ENCODE assay signal across 17 mouse cellular contexts in the genomic region with DNA sequence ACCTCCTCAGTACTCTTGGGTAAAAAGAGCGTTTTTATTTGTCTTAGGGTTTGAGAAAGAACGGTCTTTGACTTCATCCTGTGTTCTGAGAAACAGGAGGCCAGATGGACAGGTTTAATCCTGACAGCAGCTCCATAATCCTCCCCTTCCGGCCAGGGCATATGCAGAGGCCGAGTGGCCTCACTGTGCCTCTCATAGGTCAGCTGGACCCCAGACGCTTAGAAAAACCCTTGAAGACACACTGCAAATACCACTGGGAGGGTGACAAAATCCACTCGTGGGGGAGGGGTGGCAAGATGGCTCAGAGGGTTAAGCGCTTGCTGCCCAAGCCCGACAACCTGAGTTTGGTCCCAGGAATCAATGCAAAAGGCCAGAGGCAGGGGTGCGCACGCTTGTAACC.
DNase-seq lines count a peak whose midpoint lies in the region; ATAC-seq and TF ChIP-seq lines count a peak whose summit lies in the region.
"Had no signal": no experiment of that assay in that cellular context is flagged by ENCODE, and none has a peak within 500 bp of the region (broad histone marks: within the 10 kb centered on the region; RNA-seq: fewer than 3 reads in every experiment).

No protein-coding gene starts in this region.

- intact Hi-C loops in heart, postnatal 25 days (cut with DNase I), result no loop called here

- H3K27ac ChIP-seq in heart, embryonic 16.5 days (ENCODE audit: low read length), result peak overlapping the region; percentile 70
- no peak overlapping the region for H3K27ac ChIP-seq in ES-E14 (ENCODE audit: insufficient read depth, low read depth, low read length, poor library complexity, severe bottlenecking)
- no peak overlapping the region for H3K27ac ChIP-seq in midbrain, embryonic 16.5 days (ENCODE audit: low read length)
- H3K27ac ChIP-seq: liver, embryonic 15.5 days; macrophage; stomach, embryonic 15.5 days had no signal

- H3K9ac ChIP-seq in heart, embryonic 16.5 days (ENCODE audit: low read length), result peak overlapping the region; percentile 59; the same call in 1 of the 2 replicates
- peak overlapping the region; percentile 27; the same call in 1 of the 2 replicates for H3K9ac ChIP-seq in ES-E14 (ENCODE audit: insufficient read depth, low read depth, low read length, poor library complexity, severe bottlenecking)
- no peak overlapping the region for H3K9ac ChIP-seq in midbrain, embryonic 16.5 days (ENCODE audit: low read depth, low read length)
- H3K9ac ChIP-seq: liver, embryonic 15.5 days; stomach, embryonic 15.5 days had no signal

- WGBS in heart, embryonic 16.5 days, result 57% methylated on average over 10 of the region's 10 CpGs
- 21% methylated on average over 10 of the region's 10 CpGs for WGBS in midbrain, embryonic 16.5 days

- ATAC-seq in heart, embryonic 16.5 days (replicated peaks; ENCODE audit: extremely low read depth, insufficient read depth, low FRiP score), result no peak
- ATAC-seq in midbrain, embryonic 16.5 days, result 0 out of 2 replicates have a peak, but pooled peaks have one; percentile 23

- peaks cover 48% of the 10 kb centered on the region for H3K4me1 ChIP-seq in heart, embryonic 16.5 days (ENCODE audit: control insufficient read depth, insufficient read depth, low read length)
- peaks cover 9 to 18% of the 10 kb centered on the region in 2 experiments for H3K4me1 ChIP-seq in ES-E14 (ENCODE audit: control insufficient read depth in 2 of 2, insufficient read depth in 2 of 2, low read length in 2 of 2, poor library complexity in 1 of 2)
- H3K4me1 ChIP-seq in midbrain, embryonic 16.5 days (ENCODE audit: control insufficient read depth, insufficient read depth, low read length), result peaks cover 6% of the 10 kb centered on the region
- H3K4me1 ChIP-seq: liver, embryonic 15.5 days had no signal

- no peaks in the 10 kb centered on the region for H3K9me3 ChIP-seq in heart, embryonic 16.5 days (replicated peaks; ENCODE audit: control insufficient read depth, low read length)
- no peaks in the 10 kb centered on the region for H3K9me3 ChIP-seq in ES-E14 (ENCODE audit: control insufficient read depth, insufficient read depth, low read depth, low read length)
- no peaks in the 10 kb centered on the region for H3K9me3 ChIP-seq in midbrain, embryonic 16.5 days (replicated peaks; ENCODE audit: control insufficient read depth, low read length, poor library complexity, severe bottlenecking)
- H3K9me3 ChIP-seq: liver, embryonic 15.5 days; stomach, embryonic 15.5 days had no signal

- H3K4me3 ChIP-seq in heart, embryonic 16.5 days (ENCODE audit: low read length), result no peak overlapping the region
- H3K4me3 ChIP-seq in ES-E14 (ENCODE audit: insufficient read depth in 1 of 2, low read depth in 1 of 2, low read length in 2 of 2, poor library complexity in 1 of 2, severe bottlenecking in 1 of 2), result no peak overlapping the region
- H3K4me3 ChIP-seq in midbrain, embryonic 16.5 days (ENCODE audit: low read depth, low read length), result no peak overlapping the region
- H3K4me3 ChIP-seq: liver, embryonic 15.5 days; myocyte; stomach, embryonic 15.5 days had no signal

- no peaks in the 10 kb centered on the region for H3K27me3 ChIP-seq in heart, embryonic 16.5 days (ENCODE audit: control insufficient read depth, insufficient read depth, low read length)
- no peaks in the 10 kb centered on the region for H3K27me3 ChIP-seq in midbrain, embryonic 16.5 days (ENCODE audit: control insufficient read depth, insufficient read depth, low read depth, low read length)
- H3K27me3 ChIP-seq: liver, embryonic 15.5 days; stomach, embryonic 15.5 days had no signal

- in situ Hi-C loops in ES-E14 (cut with MboI; ENCODE audit: low sequenced_read_pairs in 2 of 2, unreplicated experiment in 2 of 2), result no loop called here

- no peak overlapping the region for H3K4me2 ChIP-seq in heart, embryonic 16.5 days (ENCODE audit: low read depth, low read length)
- no peak overlapping the region for H3K4me2 ChIP-seq in midbrain, embryonic 16.5 days (ENCODE audit: low read length)
- H3K4me2 ChIP-seq: liver, embryonic 15.5 days; stomach, embryonic 15.5 days had no signal

- DNase-seq in embryo, embryonic 10.5 days (ENCODE audit: low spot score), result peak; percentile 48
- DNase-seq in embryo, embryonic 9.5 days (ENCODE audit: extremely low spot score), result no peak
- no peak for DNase-seq in heart, postnatal 25 days (ENCODE audit: low spot score)
- no peak for DNase-seq in ES-E14 (ENCODE audit: low read depth, low spot score)
- DNase-seq in right cerebral cortex, postnatal 25 days, result no peak
- DNase-seq in layer of hippocampus, adult 18-20 months (ENCODE audit: low spot score in 2 of 2), result no peak
- DNase-seq: cerebellum, adult 18-20 months; kidney, postnatal 14 days; layer of hippocampus, postnatal 36 days; left cerebral cortex, postnatal 4 days; thymus, postnatal 36 days had no signal

- 0 out of 2 replicates have a peak, but pooled peaks cover 6% of the 10 kb centered on the region for H3K36me3 ChIP-seq in heart, embryonic 16.5 days (ENCODE audit: control insufficient read depth, insufficient read depth)
- no peaks in the 10 kb centered on the region; the same call in 1 of the 2 replicates for H3K36me3 ChIP-seq in ES-E14 (ENCODE audit: control insufficient read depth, insufficient read depth, low read length, poor library complexity, severe bottlenecking)
- H3K36me3 ChIP-seq in midbrain, embryonic 16.5 days (ENCODE audit: control insufficient read depth, insufficient read depth, low read length), result no peaks in the 10 kb centered on the region
- H3K36me3 ChIP-seq: liver, embryonic 15.5 days had no signal

TF ChIP-seq in ES-E14, 5 proteins besides CTCF, POLR2A, EP300 and RAD21:
- TF ChIP-seq MAFK (IDR thresholded peaks at IDR 0.05; ENCODE audit: insufficient read depth, low read depth, low read length) (no peak), ZNF384 (IDR thresholded peaks at IDR 0.05; ENCODE audit: low read depth, low read length) (no peak), CHD2 (IDR thresholded peaks at IDR 0.05; ENCODE audit: low read depth, low read length) (no peak), ZC3H11A (IDR thresholded peaks at IDR 0.05; ENCODE audit: borderline replicate concordance, low read depth, low read length) (no peak), HCFC1 (IDR thresholded peaks at IDR 0.05; ENCODE audit: borderline replicate concordance, insufficient read depth, low read length) (no peak)
